Mouse (Mus musculus) layer of hippocampus, postnatal 25 days (tissue): ENCODE data around the gene BC024063. TPM values are rescaled to one million over a fixed set of nuclear protein-coding genes. Genes with fewer than 3 reads are reported as not detected.
"Not testable (repeated sequence)": the region's sequence is repeated elsewhere in the genome, so short reads cannot be mapped to it uniquely, and the experiment has no call there.

Source experiments
- DNase-seq, 2 experiments: peaks; one replicate each; pipeline ENCODE4 v3.0.0; 2022; ENCODE audit warnings: mixed read lengths in 2 of 2, low spot score in 1 of 2; ENCODE audit errors: extremely low spot score in 1 of 2
- total RNA-seq, 2 experiments: library from RNA; stranded (reverse); gene quantifications; 2 replicates each; pipeline ENCODE4 v1.2.3; 2021

BC024063 gene
- 1 to 10 TPM; 7.5 to 7.7 TPM for total RNA-seq

GRCm38 (mm10) chr10:82082728-82083621, at the start of gene BC024063:
Gene BC024063, plus strand, starts transcription at chr10:82083353.
- peak; percentile 50 to 53 for DNase-seq

DNA sequence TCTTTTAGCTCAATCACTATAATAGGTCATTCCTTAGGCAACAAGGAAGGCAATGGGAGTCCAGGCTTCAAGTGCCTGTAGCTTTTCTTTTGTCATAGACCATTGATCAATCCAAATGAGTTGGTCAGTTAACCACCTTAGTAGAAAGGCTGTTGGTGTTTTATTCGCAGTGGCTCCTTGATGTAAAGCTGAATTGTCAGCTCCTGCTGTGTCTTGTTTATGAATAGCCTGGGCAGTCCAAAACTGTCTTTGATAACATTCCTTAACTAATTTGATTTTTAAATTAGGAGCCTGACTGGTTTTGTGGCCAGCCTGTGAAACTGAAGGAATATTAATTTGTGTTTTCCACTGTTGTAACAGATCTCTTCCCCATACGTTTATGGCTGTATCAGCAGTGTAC, 41.0 kb upstream of the BC024063 start:
- no peak for DNase-seq

DNA sequence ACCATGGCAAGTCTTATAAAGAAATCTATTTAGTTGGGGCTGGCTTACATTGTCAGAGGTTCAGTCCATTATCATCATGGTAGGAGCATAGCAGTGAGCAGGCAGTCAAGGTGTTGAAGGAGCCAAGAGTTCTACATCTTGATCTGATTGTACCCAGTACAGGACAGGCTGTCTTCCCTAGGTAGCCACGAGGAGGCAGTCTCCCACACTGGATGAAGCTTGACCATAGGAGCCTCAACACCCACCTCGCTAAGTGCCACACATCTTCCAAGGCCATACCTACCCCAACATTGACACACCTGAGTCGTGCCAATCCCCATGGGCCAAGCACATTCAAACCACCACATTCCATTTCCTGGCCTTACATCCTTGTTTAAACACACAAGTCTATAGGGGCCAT, 36.5 kb upstream of the BC024063 start:
- no peak for DNase-seq

DNA sequence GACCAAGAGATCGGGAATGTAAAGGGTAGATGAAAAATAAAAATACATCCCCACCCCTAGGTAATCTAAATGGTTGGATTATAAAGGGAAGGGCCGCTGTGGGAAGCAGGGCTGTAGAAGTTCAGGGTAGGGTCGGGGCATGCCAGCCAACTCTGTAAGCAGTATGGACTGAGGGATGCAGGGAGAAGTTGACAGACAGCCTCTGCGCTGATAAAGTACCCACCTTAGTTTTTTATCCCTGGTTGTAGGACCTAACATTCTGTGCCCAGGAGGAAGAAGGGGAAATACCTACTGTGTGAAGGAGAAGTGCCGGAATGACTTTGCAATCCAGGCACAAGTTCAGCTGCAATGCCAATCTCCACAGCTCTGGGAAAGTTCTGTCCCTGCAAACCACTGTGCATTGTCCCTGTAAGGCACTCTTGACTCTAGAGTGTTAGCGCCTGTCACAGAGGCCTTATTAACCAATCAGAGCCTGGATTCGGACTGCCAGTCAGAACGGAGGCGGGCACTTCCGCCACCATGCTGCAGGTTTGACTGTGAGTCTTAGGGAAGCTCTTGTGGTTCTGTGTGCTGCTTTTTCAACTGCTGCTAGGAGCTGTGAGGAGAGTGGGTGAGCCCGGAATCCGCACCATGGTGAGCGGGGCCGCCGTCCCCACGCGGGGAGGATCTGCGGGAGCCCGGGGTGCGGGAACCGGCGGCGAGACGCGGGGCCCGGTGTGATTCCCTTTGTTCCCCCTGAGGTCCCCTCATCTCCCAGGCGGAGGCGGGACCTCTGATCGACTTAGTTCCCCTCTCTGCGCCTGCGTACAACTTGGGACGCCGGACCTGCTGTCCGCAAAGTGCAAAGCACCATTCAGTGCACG, 35.3 kb upstream of the BC024063 start, which contains the start of gene Zfp873:
Gene Zfp873 (plus strand): TSS at position 527 of the 863 bp plus-strand sequence.
- DNase-seq: peak; percentile 81 to 85

GRCm38 (mm10) chr10:82048460-82048804, 34.7 kb upstream of the BC024063 start:
- not testable (repeated sequence) for DNase-seq

- not testable (repeated sequence) for DNase-seq
These were observed 444 bp downstream of the BC024063 start for GRCm38 (mm10) chr10:82083622-82083971.

- DNase-seq: no peak
These were observed 34.1 kb downstream of the BC024063 start for GRCm38 (mm10) chr10:82117206-82117605.

GRCm38 (mm10) chr10:82127850-82128401, 44.8 kb downstream of the BC024063 start, which contains the start of gene AU041133:
Gene AU041133, plus strand, starts transcription at chr10:82128013.
- DNase-seq: peak; percentile 71 to 86

GRCm38 (mm10) chr10:82145282-82145681, 62.1 kb downstream of the BC024063 start:
- DNase-seq: no peak

DNA sequence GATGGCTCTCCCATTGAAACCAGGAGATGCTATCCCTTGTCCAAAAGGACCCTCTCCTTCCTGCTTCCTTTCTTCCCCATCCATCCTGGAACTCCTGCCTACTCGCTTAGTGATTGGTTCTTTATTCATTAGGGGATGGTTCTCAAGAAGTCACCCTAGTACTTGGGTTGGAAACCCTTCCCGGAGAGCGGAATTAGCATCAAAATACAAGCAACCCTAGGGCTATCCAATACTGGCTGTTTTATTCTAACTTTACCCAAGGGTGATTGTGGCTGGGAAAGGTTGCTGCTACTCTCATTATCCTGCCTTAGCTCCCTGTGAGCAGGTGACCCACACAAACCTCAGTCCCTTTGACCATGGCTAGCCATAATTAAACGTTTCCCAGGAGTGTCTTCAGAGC, 64.4 kb downstream of the BC024063 start:
- no peak for DNase-seq

Other genes starting within 250 kb of the BC024063 start
- 1 to 10 TPM; 2.7 to 2.9 TPM for gene Gm32687, start 219.4 kb upstream of the BC024063 start, total RNA-seq
- gene Zfp781, start 152.9 kb upstream of the BC024063 start, total RNA-seq: 1 to 10 TPM; 3.2 to 3.8 TPM
- 10 to 100 TPM in 1 of 2 experiments, 1 to 10 TPM in 1; 10.0 to 12.2 TPM for gene Zfp873, start 35.2 kb upstream of the BC024063 start, total RNA-seq
- 1 to 10 TPM; 7.4 to 9.7 TPM for gene AU041133, start 44.7 kb downstream of the BC024063 start, total RNA-seq
- gene Zfp938, start 157.9 kb downstream of the BC024063 start, total RNA-seq: 10 to 100 TPM; 22.8 to 23.0 TPM
- not detected for gene 4932415D10Rik, start 233.2 kb downstream of the BC024063 start, total RNA-seq